Mouse (Mus musculus): Measurements from ENCODE around the gene a.
"Not testable (repeated sequence)": the region's sequence is repeated elsewhere in the genome, so short reads cannot be mapped to it uniquely, and the experiment has no call there.

The a gene

GRCm38 (mm10) chr2:154922134-154922533 is 130.9 kb downstream of the a start:
- not testable (repeated sequence) for DNase-seq (ENCODE audit: low read depth, low spot score)

DNA sequence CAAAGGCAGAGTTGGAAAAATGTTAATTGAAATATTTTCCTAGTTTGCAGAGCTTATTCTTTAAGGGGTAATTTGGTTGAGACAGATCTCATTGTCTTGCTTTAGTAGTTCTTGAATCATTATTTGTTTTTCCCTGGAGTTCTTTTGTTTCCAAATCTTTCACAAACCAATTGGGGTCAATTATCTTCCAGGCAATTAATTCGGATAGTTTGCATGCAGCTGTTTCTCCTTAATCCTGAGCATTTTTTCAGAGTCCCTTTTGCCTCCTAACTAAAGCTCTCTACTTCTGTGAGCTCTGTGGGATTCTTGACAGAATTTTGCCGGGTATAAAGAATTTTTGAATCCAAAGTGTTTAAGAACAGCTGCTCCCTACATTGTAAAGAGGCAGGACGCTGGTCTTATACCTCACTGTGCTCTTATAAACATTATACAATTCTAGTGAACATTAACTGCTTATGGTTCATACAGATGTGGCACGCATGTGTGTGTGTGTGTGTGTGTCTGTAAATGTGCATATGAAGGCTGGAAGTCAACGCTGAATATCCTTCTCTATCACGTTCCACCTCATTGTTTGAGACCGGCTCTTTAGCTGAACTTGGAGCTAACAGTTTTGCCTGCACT is 134.3 kb downstream of the a start:
- peak; percentile 46 for DNase-seq (ENCODE audit: low read depth, low spot score)

DNA sequence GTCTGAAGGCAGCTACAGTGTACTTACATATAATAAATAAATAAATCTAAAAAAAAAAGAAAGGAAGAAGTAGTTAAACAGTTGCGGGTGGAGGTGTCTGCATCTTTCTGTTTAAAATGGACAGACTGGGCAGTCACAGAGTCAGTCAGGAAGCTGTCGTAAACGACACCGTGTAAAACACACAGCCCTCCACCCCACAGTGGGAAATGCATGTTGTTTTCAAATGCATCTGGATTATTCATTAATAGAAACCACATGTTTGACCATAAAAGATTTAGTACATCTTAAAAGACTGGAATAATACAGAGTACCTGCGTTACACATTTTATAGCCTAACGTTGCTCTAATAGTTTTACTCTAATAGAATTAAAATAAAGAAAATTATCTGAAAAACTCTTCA is 135.6 kb downstream of the a start:
- DNase-seq (ENCODE audit: low read depth, low spot score), result no peak

DNA sequence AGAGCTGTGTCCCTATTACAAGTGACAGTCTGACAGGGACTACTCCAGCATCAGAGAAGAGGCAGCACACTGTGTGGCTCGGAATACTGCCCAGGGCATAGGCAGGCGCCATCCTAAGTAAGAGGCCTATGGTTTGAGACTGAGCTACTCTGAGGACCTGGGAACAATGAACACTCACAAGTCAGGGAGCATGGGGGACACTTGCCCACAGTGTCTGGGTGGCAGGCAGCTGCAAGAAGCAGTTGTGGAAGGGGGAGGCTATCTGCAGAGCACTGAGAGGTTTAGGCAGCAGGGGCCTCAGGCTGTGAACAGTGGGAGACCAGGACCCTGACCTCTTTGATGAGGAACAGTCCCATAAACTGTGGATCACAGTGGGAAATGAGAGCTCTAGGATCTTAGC is 137.1 kb downstream of the a start:
- DNase-seq (ENCODE audit: low read depth, low spot score), result no peak

- DNase-seq (ENCODE audit: low read depth, low spot score), result peak; percentile 39
Measured at GRCm38 (mm10) chr2:154933884-154934283, 142.7 kb downstream of the a start.

- DNase-seq (ENCODE audit: low read depth, low spot score), result no peak
Measured at GRCm38 (mm10) chr2:154936106-154936505, 144.9 kb downstream of the a start.

DNA sequence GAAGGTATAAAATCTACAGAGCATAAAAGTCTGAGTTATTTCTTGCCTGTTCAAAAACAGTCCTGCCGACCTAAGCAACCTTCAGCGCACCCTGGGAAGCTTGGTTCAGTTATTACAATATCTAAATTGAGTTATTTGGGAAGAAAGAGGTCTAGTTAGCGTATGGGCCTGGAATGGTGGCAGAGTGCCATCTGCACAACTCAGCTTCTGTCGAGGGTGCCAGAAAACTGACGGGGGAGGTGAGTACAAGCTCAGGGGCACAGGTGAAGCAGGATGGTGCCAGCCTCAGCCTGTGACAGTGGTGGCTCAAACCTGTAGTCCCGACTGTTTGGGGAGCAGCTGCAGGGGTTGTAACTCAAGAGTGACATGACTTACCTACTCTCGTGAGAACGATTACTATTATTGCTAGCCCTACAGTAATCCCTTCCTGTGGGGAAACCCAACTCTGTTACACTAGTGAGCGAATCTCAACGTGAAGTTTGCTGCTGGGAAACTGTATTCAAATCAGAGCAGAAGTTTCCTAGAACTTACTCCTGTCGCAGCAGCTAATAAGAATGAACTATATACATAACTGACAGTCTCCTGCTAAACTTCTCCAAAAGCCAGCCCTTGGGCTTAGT is 145.4 kb downstream of the a start:
- DNase-seq (ENCODE audit: low read depth, low spot score), result no peak

GRCm38 (mm10) chr2:154937547-154938390 is 146.6 kb downstream of the a start:
- peak; percentile 10 for DNase-seq (ENCODE audit: low read depth, low spot score)

DNA sequence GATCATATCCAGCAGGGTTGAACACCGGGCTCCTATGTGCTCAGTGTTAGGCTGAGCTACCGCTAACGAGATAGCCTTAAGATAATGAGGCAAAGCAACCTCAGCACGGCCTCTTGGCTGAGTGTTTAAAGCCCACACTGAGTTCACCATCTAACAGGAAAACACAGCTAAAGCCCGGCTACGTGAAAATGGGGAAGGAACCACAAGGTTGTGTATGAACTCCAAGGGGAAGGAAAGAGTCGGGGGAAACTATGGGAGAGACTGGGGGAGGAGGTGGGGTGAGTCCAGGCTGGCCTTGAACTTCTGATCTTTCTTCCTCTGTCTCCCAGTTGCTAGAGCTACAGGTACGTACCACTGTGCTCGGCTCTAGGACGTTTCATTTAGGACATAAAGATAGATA is 150.8 kb downstream of the a start:
- DNase-seq (ENCODE audit: low read depth, low spot score), result no peak

DNA sequence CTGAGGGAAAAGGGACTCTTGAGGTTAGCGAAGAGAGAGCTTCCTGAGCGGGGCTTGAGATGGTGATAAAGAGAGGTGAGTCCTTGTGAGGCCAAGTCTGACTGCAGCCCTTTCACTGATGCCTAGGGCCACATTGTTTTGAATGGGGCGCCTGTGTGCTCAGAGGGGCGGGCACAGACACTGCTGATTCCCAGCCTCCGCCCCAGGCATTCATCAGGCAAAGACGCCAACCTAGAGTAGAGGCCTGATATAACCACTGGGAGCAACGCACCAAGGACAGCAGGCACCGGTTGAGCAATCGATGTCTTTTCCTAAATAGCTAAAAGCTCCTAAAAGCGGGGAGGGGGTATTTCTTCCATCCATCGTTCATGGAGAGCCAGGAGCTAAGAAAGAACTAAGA is 151.3 kb downstream of the a start:
- DNase-seq (ENCODE audit: low read depth, low spot score), result no peak

- peak; percentile 78 for DNase-seq (ENCODE audit: low read depth, low spot score)
Measured at GRCm38 (mm10) chr2:154943101-154943500, 151.9 kb downstream of the a start.

DNA sequence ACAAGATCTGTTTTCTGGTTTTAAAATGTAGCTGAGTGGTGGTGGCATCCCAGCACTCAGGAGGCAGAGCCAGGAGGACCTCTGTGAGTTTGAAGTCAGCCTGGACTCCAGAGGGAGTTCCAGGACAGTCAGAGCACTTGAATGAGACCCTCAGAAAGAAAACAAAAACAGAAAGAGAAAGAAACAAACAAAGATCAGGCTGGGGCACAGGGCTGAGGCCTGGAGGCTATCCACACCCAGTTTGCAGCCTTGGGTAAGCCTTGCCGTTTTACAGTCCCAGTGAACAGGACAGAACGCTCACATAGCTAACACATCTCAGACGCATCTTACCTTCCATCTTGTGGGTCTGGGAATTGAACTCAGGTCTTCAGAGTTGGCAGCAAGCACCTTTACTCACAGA is 155.7 kb downstream of the a start:
- no peak for DNase-seq (ENCODE audit: low read depth, low spot score)

GRCm38 (mm10) chr2:154949352-154949751 is 158.2 kb downstream of the a start:
- DNase-seq (ENCODE audit: low read depth, low spot score), result no peak

GRCm38 (mm10) chr2:154949877-154950276 is 158.7 kb downstream of the a start:
- DNase-seq (ENCODE audit: low read depth, low spot score), result no peak

- no peak for DNase-seq (ENCODE audit: low read depth, low spot score)
Measured at GRCm38 (mm10) chr2:154950601-154951000, 159.4 kb downstream of the a start.

DNA sequence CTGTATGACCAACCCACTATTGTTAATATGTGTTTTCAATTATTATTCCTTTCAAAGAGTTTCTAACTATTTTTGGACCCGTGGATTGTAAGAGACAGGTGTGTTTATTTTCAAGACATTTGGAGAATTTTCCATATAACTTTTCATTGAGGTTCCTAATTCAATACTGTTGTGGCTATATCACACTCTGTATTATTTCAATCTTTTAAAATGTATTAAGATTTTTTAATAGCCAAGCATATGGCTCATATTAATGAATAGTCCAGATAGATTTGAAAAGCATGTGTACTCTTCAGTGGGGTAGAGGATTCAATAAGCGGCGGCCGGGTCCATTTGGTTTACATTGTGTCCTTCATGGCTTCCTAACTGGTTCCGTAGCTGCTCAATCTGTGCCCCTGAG is 168.3 kb downstream of the a start:
- DNase-seq (ENCODE audit: low read depth, low spot score), result no peak

- DNase-seq (ENCODE audit: low read depth, low spot score), result no peak
Measured at GRCm38 (mm10) chr2:154959909-154960308, 168.7 kb downstream of the a start.

DNA sequence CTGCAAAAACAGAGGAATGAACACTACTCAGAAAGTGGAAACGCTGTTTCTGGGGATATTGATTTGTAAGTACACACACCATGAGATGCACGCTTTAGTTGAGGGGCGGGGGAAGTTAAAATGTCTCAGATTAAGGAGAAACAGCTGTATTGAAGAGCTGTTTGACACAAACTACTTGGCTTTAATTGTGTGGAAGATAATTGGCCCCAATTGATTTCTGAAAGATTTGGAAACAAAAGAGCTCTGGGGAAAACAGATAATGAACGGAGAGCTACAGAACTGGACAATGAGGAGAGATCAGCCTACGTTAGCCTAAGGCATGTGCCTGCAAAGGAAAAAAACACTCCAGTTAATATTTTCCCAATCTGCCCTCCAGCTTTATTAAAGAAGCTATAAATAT is 172.0 kb downstream of the a start:
- DNase-seq (ENCODE audit: low read depth, low spot score), result no peak

DNA sequence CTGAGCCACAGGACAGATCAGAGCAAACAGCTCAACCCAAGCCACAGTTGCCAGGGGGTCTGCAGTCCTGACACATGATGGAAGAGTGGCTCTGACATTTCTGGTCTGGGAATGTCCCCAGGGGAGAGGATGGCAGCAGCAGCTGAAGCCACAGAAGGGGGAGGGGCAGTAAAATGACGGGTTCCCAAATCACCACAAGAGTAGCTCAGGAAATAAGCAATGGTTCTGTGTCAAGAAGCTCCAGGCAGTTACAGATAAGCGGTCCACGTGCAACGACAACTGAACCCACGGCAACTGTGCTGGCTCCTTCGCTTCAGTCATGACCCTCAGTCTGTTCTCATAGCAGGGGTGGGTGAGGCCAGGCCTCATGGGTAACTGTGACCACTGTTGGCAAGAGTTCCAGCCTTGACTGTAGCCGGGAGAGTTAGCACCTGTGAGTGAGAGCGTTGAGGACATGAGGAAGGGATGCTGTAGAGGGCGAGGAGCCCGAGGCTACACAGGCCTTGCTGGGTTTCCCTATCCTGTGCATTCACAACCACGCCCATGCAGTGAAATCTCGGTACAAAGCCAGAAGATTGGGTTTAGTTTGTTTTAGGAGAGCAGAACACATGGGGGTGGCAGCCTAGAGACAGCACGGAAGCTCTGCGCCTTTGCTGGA is 178.7 kb downstream of the a start:
- DNase-seq (ENCODE audit: low read depth, low spot score), result not testable (repeated sequence)

- DNase-seq (ENCODE audit: low read depth, low spot score), result peak; percentile 20
Measured at GRCm38 (mm10) chr2:154971919-154972692, 180.9 kb downstream of the a start.

DNA sequence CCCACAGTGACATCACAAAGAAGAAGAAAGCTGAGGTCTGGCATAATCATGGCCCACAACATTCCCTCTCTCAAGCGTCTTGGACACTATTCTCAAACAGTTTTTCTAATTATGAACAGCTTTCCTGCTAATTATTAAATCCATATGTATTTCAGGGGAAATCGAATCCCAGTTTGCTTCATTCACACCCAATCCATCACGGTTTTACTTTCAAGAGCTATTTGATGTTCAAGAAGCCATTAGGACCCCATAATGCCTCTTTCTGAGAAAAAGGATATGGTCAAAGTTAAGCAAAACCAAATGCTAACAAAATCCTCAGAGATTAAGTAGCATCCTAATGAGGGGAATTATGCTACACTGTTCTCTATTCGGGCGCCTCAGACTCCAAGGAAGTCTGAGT is 181.8 kb downstream of the a start:
- no peak for DNase-seq (ENCODE audit: low read depth, low spot score)

DNA sequence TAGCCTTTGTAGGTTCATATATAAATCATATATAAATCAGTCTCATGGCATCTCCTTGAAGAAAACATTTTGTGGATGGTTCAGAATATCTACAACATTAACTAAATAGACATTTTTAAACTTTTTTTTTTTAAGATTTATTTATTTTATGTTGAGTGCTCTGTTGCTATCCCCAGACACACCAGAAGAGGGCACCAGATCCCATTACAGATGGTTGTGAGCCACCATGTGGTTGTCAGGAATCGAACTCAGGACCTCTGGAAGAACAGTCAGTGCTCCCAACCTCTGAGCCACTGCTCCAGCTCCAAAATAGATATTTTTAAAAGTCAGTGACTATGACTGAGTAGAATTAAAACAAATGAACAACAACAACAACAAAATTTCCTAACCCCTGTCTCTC is 195.4 kb downstream of the a start:
- DNase-seq (ENCODE audit: low read depth, low spot score), result no peak
